Comparison of ENCODE assay signal across 9 mouse cellular contexts in the genomic region with DNA sequence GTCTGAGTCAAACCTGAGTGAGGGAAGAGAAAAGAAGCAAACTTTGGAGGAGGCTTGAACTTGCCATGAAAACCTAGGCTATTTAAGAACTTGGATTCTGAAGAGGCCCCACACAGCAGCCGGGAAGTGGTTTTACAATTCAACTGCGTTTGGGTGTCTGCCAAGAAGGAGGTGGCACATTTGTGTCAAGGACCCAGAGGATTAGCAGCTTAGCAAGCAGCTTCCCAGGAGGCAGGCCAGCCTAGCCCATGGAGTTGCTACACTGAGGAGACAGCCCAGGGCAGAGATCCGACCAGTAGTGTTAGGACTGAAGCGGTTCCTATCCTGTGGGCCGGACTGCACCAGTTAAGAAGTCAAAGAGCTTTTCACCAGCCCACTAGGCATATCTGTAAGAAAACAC.
DNase-seq lines count a peak whose midpoint lies in the region; ATAC-seq and TF ChIP-seq lines count a peak whose summit lies in the region.
"Had no signal": no experiment of that assay in that cellular context is flagged by ENCODE, and none has a peak within 500 bp of the region (broad histone marks: within the 10 kb centered on the region; RNA-seq: fewer than 3 reads in every experiment).

No protein-coding gene starts in this region.

- intact Hi-C loops in left cerebral cortex, postnatal 25 days (cut with DNase I) = no loop called here

- no peak for DNase-seq in layer of hippocampus, adult 2 months (ENCODE audit: low spot score in 2 of 2)
- no peak for DNase-seq in layer of hippocampus, adult 9-10 months (ENCODE audit: low spot score)
- peak; percentile 9 to 40 for DNase-seq in adrenal gland, postnatal 4 days (ENCODE audit: low spot score in 2 of 2)
- DNase-seq in left cerebral cortex, postnatal 25 days (ENCODE audit: low spot score in 2 of 2) = peak; percentile 26 to 71
- no peak for DNase-seq in cerebellum, adult 9-10 months
- DNase-seq in embryo, embryonic 10 days (ENCODE audit: low spot score) = no peak

- H3K27ac ChIP-seq in layer of hippocampus, adult 2 months = peak overlapping the region; percentile 4; the same call in 1 of the 2 replicates
- 0 out of 2 replicates have a peak overlapping the region, but pooled peaks have one; percentile 22 for H3K27ac ChIP-seq in heart, embryonic 11.5 days (ENCODE audit: low read depth, low read length)
- H3K27ac ChIP-seq in stomach, embryonic 16.5 days (ENCODE audit: low read length) = no peak overlapping the region
- H3K27ac ChIP-seq: liver, embryonic 14.5 days had no signal

- 43% methylated on average over 5 of the region's 5 CpGs for WGBS in heart, embryonic 11.5 days (ENCODE audit: insufficient replicate concordance)
- WGBS in stomach, embryonic 16.5 days = 53% methylated on average over 5 of the region's 5 CpGs

- H3K36me3 ChIP-seq in heart, embryonic 11.5 days (ENCODE audit: control insufficient read depth, insufficient read depth, low read length) = no peaks in the 10 kb centered on the region
- H3K36me3 ChIP-seq in stomach, embryonic 16.5 days (ENCODE audit: control insufficient read depth, insufficient read depth, low read length) = no peaks in the 10 kb centered on the region

- no peaks in the 10 kb centered on the region for H3K27me3 ChIP-seq in heart, embryonic 11.5 days (ENCODE audit: control insufficient read depth, insufficient read depth, low read length)
- H3K27me3 ChIP-seq in stomach, embryonic 16.5 days (ENCODE audit: control insufficient read depth, insufficient read depth, low read length) = no peaks in the 10 kb centered on the region

- TF ChIP-seq CTCF in layer of hippocampus, adult 2 months (conservative IDR thresholded peaks at IDR 0.05) = no peak

- no peak overlapping the region for H3K4me2 ChIP-seq in heart, embryonic 11.5 days
- H3K4me2 ChIP-seq in stomach, embryonic 16.5 days (ENCODE audit: low read depth, low read length) = no peak overlapping the region

- ATAC-seq in heart, embryonic 11.5 days (replicated peaks; ENCODE audit: insufficient number of reproducible peaks, low FRiP score, low TSS enrichment) = no peak
- peak; percentile 48; the same call in 1 of the 2 replicates for ATAC-seq in stomach, embryonic 16.5 days (ENCODE audit: insufficient read depth, low FRiP score)

- H3K4me1 ChIP-seq in heart, embryonic 11.5 days (ENCODE audit: control insufficient read depth, insufficient read depth, low read length) = peaks cover 26% of the 10 kb centered on the region
- H3K4me1 ChIP-seq in stomach, embryonic 16.5 days (ENCODE audit: control insufficient read depth, insufficient read depth, low read length) = peaks cover 6% of the 10 kb centered on the region

- H3K9me3 ChIP-seq in heart, embryonic 11.5 days (replicated peaks; ENCODE audit: control insufficient read depth, low read length) = 0 out of 2 replicates have a peak, but pooled peaks cover 2% of the 10 kb centered on the region
- H3K9me3 ChIP-seq in stomach, embryonic 16.5 days (replicated peaks; ENCODE audit: control insufficient read depth, low read length) = no peaks in the 10 kb centered on the region; the same call in 1 of the 2 replicates

- H3K4me3 ChIP-seq in layer of hippocampus, adult 2 months = no peak overlapping the region
- no peak overlapping the region for H3K4me3 ChIP-seq in heart, embryonic 11.5 days (ENCODE audit: low read depth, low read length)
- H3K4me3 ChIP-seq in stomach, embryonic 16.5 days (replicated peaks; ENCODE audit: low read length) = no peak overlapping the region

- no peak overlapping the region for H3K9ac ChIP-seq in heart, embryonic 11.5 days (ENCODE audit: low read depth, low read length)
- no peak overlapping the region for H3K9ac ChIP-seq in stomach, embryonic 16.5 days (ENCODE audit: low read length)
- H3K9ac ChIP-seq: liver, embryonic 14.5 days had no signal

Comparison
In these comparisons a context has a peak if more than half of its experiments do, and no peak if none do; other contexts are left out.
1. DNase-seq: peak in adrenal gland, postnatal 4 days (2 of 2) and left cerebral cortex, postnatal 25 days (2 of 2); none in layer of hippocampus, adult 2 months (0 of 2), layer of hippocampus, adult 9-10 months (single experiment), cerebellum, adult 9-10 months (single experiment) and embryo, embryonic 10 days (single experiment).